Mouse (Mus musculus) lung, postnatal 0 days (tissue): ENCODE data around the gene Chpf2.

Experiments
- CTCF ChIP-seq: IDR thresholded peaks from 2 replicates; pipeline ENCODE4 v1.5.1; 2016; ENCODE audit warnings: antibody characterized with exemption, mild to moderate bottlenecking
- EP300 ChIP-seq: IDR thresholded peaks from 2 replicates; pipeline ENCODE4 v1.6.1; 2016; ENCODE audit warnings: antibody characterized with exemption, mild to moderate bottlenecking, control low read depth

DNA sequence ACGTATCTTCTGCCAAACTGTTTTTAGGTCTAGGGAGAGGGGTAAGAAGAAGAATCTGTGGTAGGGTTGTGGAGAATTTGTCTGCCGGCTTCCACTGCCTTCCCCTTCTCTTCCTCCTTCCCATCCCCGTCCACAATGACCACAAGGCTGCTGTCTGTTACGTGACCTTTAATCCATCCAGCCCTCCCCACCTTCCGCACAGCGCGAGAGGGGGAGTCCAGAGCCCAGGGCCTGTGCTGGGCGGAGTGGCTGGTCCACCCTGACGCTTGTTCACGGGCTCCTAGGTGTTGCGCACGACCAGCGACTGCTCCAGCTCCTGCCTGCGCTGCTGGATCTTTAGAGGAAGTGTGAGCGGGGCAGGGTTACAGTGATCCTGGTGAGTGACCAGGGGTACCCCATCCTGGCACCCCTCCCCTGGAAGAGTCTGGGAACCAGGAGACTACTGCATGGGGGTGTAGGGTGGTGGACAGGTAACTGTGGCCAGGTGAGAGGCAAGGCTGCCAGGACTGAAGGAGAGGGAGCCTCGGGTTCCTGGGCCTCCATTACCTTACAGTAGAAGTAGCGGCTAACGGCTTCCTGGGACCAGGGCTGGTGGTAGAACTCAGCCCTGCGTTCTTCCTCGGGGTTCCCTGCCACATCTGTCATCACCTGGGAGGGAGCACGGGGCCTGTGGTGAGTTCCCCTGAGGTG, 6.1 kb downstream of the Chpf2 start:
- TF ChIP-seq EP300 (no peak), CTCF (no peak)
